Mouse (Mus musculus) CH12.LX (cell line): ENCODE data around the gene Smim13.

Experiments used
- CHD2 ChIP-seq: IDR thresholded peaks from 2 replicates; pipeline ENCODE4 v1.6.1; 2011; ENCODE audit warnings: low read length, improper control_type of control experiment
- POLR2A ChIP-seq: IDR thresholded peaks from 2 replicates; pipeline ENCODE4 v1.6.1; 2011; ENCODE audit warnings: low read depth, mild to moderate bottlenecking, improper control_type of control experiment, low read length
- POLR2AphosphoS2 ChIP-seq: IDR thresholded peaks from 2 replicates; pipeline ENCODE4 v1.6.1; 2011; ENCODE audit warnings: low read depth, low read length, improper control_type of control experiment
- USF1 ChIP-seq: IDR thresholded peaks from 2 replicates; pipeline ENCODE4 v1.6.1; 2014; ENCODE audit warnings: low read depth, mild to moderate bottlenecking, inconsistent platforms, low read length, improper control_type of control experiment

DNA sequence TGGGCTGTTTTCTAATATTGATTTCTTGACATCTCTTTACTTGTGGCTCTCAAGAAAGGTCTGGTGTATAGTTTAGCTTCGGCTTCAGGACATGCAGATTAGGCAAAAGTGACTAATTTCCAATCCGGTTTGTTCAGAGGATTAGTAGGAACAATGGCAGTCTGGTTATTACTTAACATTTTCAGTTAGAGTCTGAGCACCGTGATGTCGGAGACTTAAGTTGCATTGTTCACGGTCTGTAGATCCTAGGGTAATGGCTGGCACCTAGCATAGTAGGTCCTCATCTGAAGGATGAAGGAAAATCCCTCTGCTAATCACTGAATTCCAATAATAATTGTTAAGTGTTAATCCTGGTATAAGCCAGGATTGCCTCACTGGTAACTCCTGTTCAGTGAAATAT, 6.5 kb downstream of the Smim13 start:
- TF ChIP-seq POLR2AphosphoS2 (no peak), CHD2 (no peak), USF1 (no peak), POLR2A (no peak)
